Mouse (Mus musculus) heart, adult 2 months (tissue): ENCODE data around the gene Gipc1. TPM values are rescaled to one million over a fixed set of nuclear protein-coding genes. Genes with fewer than 3 reads are reported as not detected.

ENCODE experiments used
- DNase-seq, 2 experiments: peaks; one replicate each; pipeline ENCODE4 v3.0.0; 2021
- H3K27ac ChIP-seq: fragments of 200-600 bp; 2 replicates; pipeline ENCODE4 v1.8.1; 2022
- H3K27me3 ChIP-seq: fragments of 200-500 bp; 2 replicates; pipeline ENCODE4 v1.6.1; 2012; ENCODE audit warnings: mild to moderate bottlenecking, low read length, inconsistent platforms, mixed read lengths; ENCODE audit not compliant: control insufficient read depth, insufficient read depth
- H3K36me3 ChIP-seq: fragments of 200-500 bp; 2 replicates; pipeline ENCODE4 v1.6.1; 2012; ENCODE audit warnings: low read length, inconsistent platforms; ENCODE audit not compliant: control insufficient read depth, insufficient read depth
- H3K4me1 ChIP-seq: fragments of 200-500 bp; 2 replicates; pipeline ENCODE4 v1.6.1; 2011; ENCODE audit warnings: low read length; ENCODE audit not compliant: control insufficient read depth, insufficient read depth
- H3K4me3 ChIP-seq: fragments of 200-600 bp; 2 replicates; pipeline ENCODE4 v1.8.1; 2022
- H3K79me2 ChIP-seq: fragments of 200-500 bp; replicated peaks from 2 replicates; pipeline ENCODE4 v1.6.1; 2012; ENCODE audit warnings: mild to moderate bottlenecking, inconsistent platforms, low read length, moderate library complexity, mixed read lengths; ENCODE audit not compliant: control insufficient read depth, insufficient read depth
- H3K9ac ChIP-seq: fragments of 200-500 bp; 2 replicates; pipeline ENCODE4 v1.6.1; 2012; ENCODE audit warnings: low read depth, mild to moderate bottlenecking, control low read depth, inconsistent platforms, low read length, mixed read lengths
- CTCF ChIP-seq: fragments of 200-600 bp; IDR thresholded peaks from 2 replicates; pipeline ENCODE4 v1.8.1; 2022; ENCODE audit warnings: antibody characterized with exemption, mild to moderate bottlenecking, moderate library complexity
- EP300 ChIP-seq: fragments of 200-500 bp; IDR thresholded peaks from 2 replicates; pipeline ENCODE4 v1.6.1; 2011; ENCODE audit warnings: low read depth, low read length, control low read depth; ENCODE audit not compliant: insufficient read depth
- POLR2A ChIP-seq: fragments of 200-500 bp; IDR thresholded peaks from 2 replicates; pipeline ENCODE4 v1.6.1; 2011; ENCODE audit warnings: mild to moderate bottlenecking, low read depth, low read length, control low read depth; ENCODE audit not compliant: insufficient read depth
- WGBS: fragments of 180-500 bp; shearing (Covaris S2); methylation state at CpG from one replicate; pipeline ENCODE4 v1.1.7; 2018; 5-methylcytosine and 5-hydroxymethylcytosine counted together
- intact Hi-C: fragments of 180-260 bp; cut with DNase I; formaldehyde crosslinking; loops from one replicate; pipeline ENCODE4 v1.15.1; 2025
- polyA plus RNA-seq: library from polyadenylated mRNA; depleted of rRNA; stranded (reverse); fragments of >200 nt; gene quantifications from 2 replicates; pipeline ENCODE4 v1.2.3, GENCODE M21; 2012
- total RNA-seq, 2 experiments: library from RNA; stranded (reverse); gene quantifications; 2 replicates each; pipeline ENCODE4 v1.2.3; 2021

Gene Gipc1
- total and polyA plus RNA-seq, 3 experiments, result 23.8 to 27.7 (median 25.6) TPM

- Histone ChIP-seq H3K4me3 (peak overlapping the region; percentile 93), H3K79me2 (no peaks in the 10 kb centered on the region), H3K9ac (peak overlapping the region; percentile 95), H3K4me1 (peaks cover 9% of the 10 kb centered on the region), H3K27me3 (no peaks in the 10 kb centered on the region), H3K36me3 (no peaks in the 10 kb centered on the region), H3K27ac (peak overlapping the region; percentile 89)
- intact Hi-C loops, result no loop called here
- TF ChIP-seq EP300 (no peak), CTCF (no peak), POLR2A (no peak)
- 1% methylated on average over 45 of the region's 46 CpGs for WGBS
- DNase-seq, result peak in 1 of 2 experiments; percentile 37
These were observed 526 bp downstream of the Gipc1 start for GRCm38 (mm10) chr8:83652744-83653661.

- WGBS, result 25% methylated on average over 10 of the region's 10 CpGs
- Histone ChIP-seq H3K27ac (peak overlapping the region; percentile 89), H3K79me2 (no peaks in the 10 kb centered on the region), H3K4me1 (peaks cover 9% of the 10 kb centered on the region), H3K9ac (no peak overlapping the region), H3K36me3 (no peaks in the 10 kb centered on the region), H3K27me3 (no peaks in the 10 kb centered on the region), H3K4me3 (peak overlapping the region; percentile 93; the same call in 1 of the 2 replicates)
- peak in 1 of 2 experiments; percentile 36 for DNase-seq
- TF ChIP-seq EP300, result no peak
- no peak for TF ChIP-seq POLR2A
- no peak for TF ChIP-seq CTCF
- intact Hi-C loops, result no loop called here
These were observed 1.2 kb downstream of the Gipc1 start for GRCm38 (mm10) chr8:83653662-83654017.

GRCm38 (mm10) chr8:83654725-83655124, 2.2 kb downstream of the Gipc1 start:
- Histone ChIP-seq H3K27ac (no peak overlapping the region), H3K4me3 (no peak overlapping the region), H3K27me3 (no peaks in the 10 kb centered on the region), H3K4me1 (peaks cover 9% of the 10 kb centered on the region), H3K79me2 (no peaks in the 10 kb centered on the region), H3K36me3 (no peaks in the 10 kb centered on the region), H3K9ac (no peak overlapping the region)
- intact Hi-C loops, result no loop called here
- no peak for DNase-seq
- 88% methylated on average over 6 of the region's 6 CpGs for WGBS
- TF ChIP-seq POLR2A (no peak), CTCF (no peak), EP300 (no peak)

GRCm38 (mm10) chr8:83656043-83656442, 3.6 kb downstream of the Gipc1 start:
- H3K9ac ChIP-seq, result no peak overlapping the region
- H3K27me3 ChIP-seq, result no peaks in the 10 kb centered on the region
- no peak overlapping the region for H3K4me3 ChIP-seq
- H3K27ac ChIP-seq, result no peak overlapping the region
- H3K79me2 ChIP-seq, result no peaks in the 10 kb centered on the region
- no peaks in the 10 kb centered on the region for H3K36me3 ChIP-seq
- no peak for DNase-seq
- peaks cover 9% of the 10 kb centered on the region for H3K4me1 ChIP-seq
- WGBS, result 92% methylated on average over 9 of the region's 9 CpGs
- TF ChIP-seq EP300 (no peak), CTCF (no peak), POLR2A (no peak)
- intact Hi-C loops, result no loop called here

GRCm38 (mm10) chr8:83656484-83657246, 4.2 kb downstream of the Gipc1 start:
- no peaks in the 10 kb centered on the region for H3K27me3 ChIP-seq
- H3K4me1 ChIP-seq, result peaks cover 9% of the 10 kb centered on the region
- H3K27ac ChIP-seq, result no peak overlapping the region
- no peaks in the 10 kb centered on the region for H3K79me2 ChIP-seq
- peak; percentile 55 for TF ChIP-seq CTCF
- no peak for TF ChIP-seq POLR2A
- intact Hi-C loops, result no loop called here
- no peak for DNase-seq
- H3K4me3 ChIP-seq, result no peak overlapping the region
- no peak overlapping the region for H3K9ac ChIP-seq
- no peaks in the 10 kb centered on the region for H3K36me3 ChIP-seq
- WGBS, result 54% methylated on average over 13 of the region's 13 CpGs
